Mouse (Mus musculus) hindbrain, embryonic 10.5 days (tissue): ENCODE results near the gene Fxr2. TPM values are rescaled to one million over a fixed set of nuclear protein-coding genes. Genes with fewer than 3 reads are reported as not detected.

ENCODE experiments used
- DNase-seq: peaks from one replicate; pipeline ENCODE4 v3.0.0-alpha.2; 2017; ENCODE audit warnings: low spot score
- H3K27ac ChIP-seq: fragments of 300-500 bp; sonication (generic); 2 replicates; pipeline ENCODE4 v1.5.1; 2016; ENCODE audit warnings: mild to moderate bottlenecking, moderate library complexity
- H3K27me3 ChIP-seq: fragments of 300-500 bp; sonication (generic); 2 replicates; pipeline ENCODE4 v1.6.1; 2016; ENCODE audit warnings: mild to moderate bottlenecking; ENCODE audit not compliant: poor library complexity, insufficient read depth, severe bottlenecking
- H3K36me3 ChIP-seq: fragments of 300-500 bp; sonication (generic); 2 replicates; pipeline ENCODE4 v1.6.1; 2016; ENCODE audit warnings: mild to moderate bottlenecking, moderate library complexity
- H3K4me1 ChIP-seq: fragments of 300-500 bp; sonication (generic); replicated peaks from 2 replicates; pipeline ENCODE4 v1.6.1; 2016; ENCODE audit warnings: mild to moderate bottlenecking
- H3K4me3 ChIP-seq: fragments of 300-500 bp; sonication (generic); 2 replicates; pipeline ENCODE4 v1.5.1; 2016; ENCODE audit warnings: mild to moderate bottlenecking, moderate library complexity
- H3K9me3 ChIP-seq: fragments of 300-500 bp; sonication (generic); 2 replicates; pipeline ENCODE4 v1.6.1; 2016; ENCODE audit warnings: mild to moderate bottlenecking, moderate library complexity
- WGBS: fragments of 180-500 bp; shearing (Covaris S2); methylation state at CpG from one replicate; pipeline ENCODE4 v1.1.7; 2016; 5-methylcytosine and 5-hydroxymethylcytosine counted together
- polyA plus RNA-seq: library from polyadenylated mRNA; unstranded; fragments of >200 nt; fragmentation: Nextera tagmentation; extraction: Ambion mirVana; gene quantifications from 2 replicates; pipeline ENCODE4 v1.2.1, GENCODE M21; 2016

Fxr2 gene
- 37.9 and 47.4 TPM in 2 replicates for polyA plus RNA-seq

- peak; percentile 100 for DNase-seq
- H3K27ac ChIP-seq: peak within 1 kb of the TSS; percentile 99
- H3K36me3 ChIP-seq: peaks cover 22% of the 10 kb centered on the region
- under 1% methylated on average over 56 of the region's 56 CpGs for WGBS
- peak within 1 kb of the TSS; percentile 100 for H3K4me3 ChIP-seq
- H3K9me3 ChIP-seq: no peaks in the 10 kb centered on the region
- peaks cover 28% of the 10 kb centered on the region for H3K4me1 ChIP-seq
- no peaks in the 10 kb centered on the region for H3K27me3 ChIP-seq
Observed at GRCm38 (mm10) chr11:69632284-69633089, at the start of gene Fxr2. TSS of gene Fxr2 (plus strand) at chr11:69632990.

- no peak overlapping the region for H3K4me3 ChIP-seq
- H3K36me3 ChIP-seq: peaks cover 55% of the 10 kb centered on the region
Observed at GRCm38 (mm10) chr11:69584008-69584407, 48.8 kb upstream of the Fxr2 start.

GRCm38 (mm10) chr11:69584937-69585336, 47.9 kb upstream of the Fxr2 start:
- H3K27me3 ChIP-seq: no peaks in the 10 kb centered on the region
- DNase-seq: no peak
- peaks cover 64% of the 10 kb centered on the region for H3K36me3 ChIP-seq
- no peak overlapping the region for H3K4me3 ChIP-seq
- no peak overlapping the region for H3K27ac ChIP-seq
- H3K4me1 ChIP-seq: peaks cover 16% of the 10 kb centered on the region
- 97% methylated on average over 13 of the region's 13 CpGs for WGBS
- no peaks in the 10 kb centered on the region for H3K9me3 ChIP-seq

More at GRCm38 (mm10) chr11:69584008-69584407, 48.8 kb upstream of the Fxr2 start:
- DNase-seq: no peak
- 91% methylated on average over 7 of the region's 7 CpGs for WGBS
- no peak overlapping the region for H3K27ac ChIP-seq
- no peaks in the 10 kb centered on the region for H3K9me3 ChIP-seq
- peaks cover 22% of the 10 kb centered on the region for H3K4me1 ChIP-seq
- no peaks in the 10 kb centered on the region for H3K27me3 ChIP-seq

GRCm38 (mm10) chr11:69585718-69586325, 47.0 kb upstream of the Fxr2 start:
- 85% methylated on average over 7 of the region's 7 CpGs for WGBS
- no peaks in the 10 kb centered on the region for H3K9me3 ChIP-seq
- no peaks in the 10 kb centered on the region for H3K27me3 ChIP-seq
- H3K4me1 ChIP-seq: peaks cover 14% of the 10 kb centered on the region
- H3K27ac ChIP-seq: no peak overlapping the region
- DNase-seq: no peak
- no peak overlapping the region for H3K4me3 ChIP-seq
- peaks cover 73% of the 10 kb centered on the region for H3K36me3 ChIP-seq

GRCm38 (mm10) chr11:69589207-69589834, 43.5 kb upstream of the Fxr2 start:
- Histone ChIP-seq H3K4me3 (no peak overlapping the region), H3K9me3 (no peaks in the 10 kb centered on the region), H3K36me3 (peaks cover 90% of the 10 kb centered on the region), H3K27ac (no peak overlapping the region), H3K27me3 (no peaks in the 10 kb centered on the region), H3K4me1 (0 out of 2 replicates have a peak, but pooled peaks cover 2% of the 10 kb centered on the region)
- no peak for DNase-seq
- WGBS: 94% methylated on average over 22 of the region's 22 CpGs

GRCm38 (mm10) chr11:69590622-69591021, 42.2 kb upstream of the Fxr2 start:
- Histone ChIP-seq H3K9me3 (no peaks in the 10 kb centered on the region), H3K27ac (no peak overlapping the region), H3K27me3 (no peaks in the 10 kb centered on the region), H3K4me1 (0 out of 2 replicates have a peak, but pooled peaks cover 2% of the 10 kb centered on the region), H3K4me3 (no peak overlapping the region), H3K36me3 (peaks cover 95% of the 10 kb centered on the region)
- 91% methylated on average over 8 of the region's 8 CpGs for WGBS
- DNase-seq: no peak

GRCm38 (mm10) chr11:69591424-69591823, 41.4 kb upstream of the Fxr2 start:
- 0 out of 2 replicates have a peak, but pooled peaks cover 2% of the 10 kb centered on the region for H3K4me1 ChIP-seq
- no peak overlapping the region for H3K27ac ChIP-seq
- H3K9me3 ChIP-seq: no peaks in the 10 kb centered on the region
- 83% methylated on average over 3 of the region's 3 CpGs for WGBS
- H3K36me3 ChIP-seq: peaks cover 90% of the 10 kb centered on the region
- no peak overlapping the region for H3K4me3 ChIP-seq
- no peak for DNase-seq
- no peaks in the 10 kb centered on the region for H3K27me3 ChIP-seq

- no peaks in the 10 kb centered on the region for H3K27me3 ChIP-seq
- H3K4me3 ChIP-seq: no peak overlapping the region
- WGBS: 83% methylated on average over 7 of the region's 7 CpGs
- H3K27ac ChIP-seq: 0 out of 2 replicates have a peak overlapping the region, but pooled peaks have one; percentile 29
- 0 out of 2 replicates have a peak, but pooled peaks cover 2% of the 10 kb centered on the region for H3K4me1 ChIP-seq
- no peaks in the 10 kb centered on the region for H3K9me3 ChIP-seq
- H3K36me3 ChIP-seq: peaks cover 84% of the 10 kb centered on the region
- DNase-seq: no peak
Observed at GRCm38 (mm10) chr11:69591899-69592637, 40.7 kb upstream of the Fxr2 start.

- H3K27me3 ChIP-seq: no peaks in the 10 kb centered on the region
- peaks cover 77% of the 10 kb centered on the region for H3K36me3 ChIP-seq
- 89% methylated on average over 4 of the region's 4 CpGs for WGBS
- 0 out of 2 replicates have a peak, but pooled peaks cover 2% of the 10 kb centered on the region for H3K4me1 ChIP-seq
- H3K9me3 ChIP-seq: no peaks in the 10 kb centered on the region
- DNase-seq: no peak
- H3K27ac ChIP-seq: no peak overlapping the region
- H3K4me3 ChIP-seq: no peak overlapping the region
Observed at GRCm38 (mm10) chr11:69592799-69593198, 40.0 kb upstream of the Fxr2 start.

- H3K36me3 ChIP-seq: peaks cover 56% of the 10 kb centered on the region
- no peak overlapping the region for H3K27ac ChIP-seq
- no peak for DNase-seq
- no peaks in the 10 kb centered on the region for H3K27me3 ChIP-seq
- H3K4me1 ChIP-seq: peaks cover 12% of the 10 kb centered on the region
- H3K4me3 ChIP-seq: no peak overlapping the region
- WGBS: 97% methylated on average over 6 of the region's 6 CpGs
- H3K9me3 ChIP-seq: no peaks in the 10 kb centered on the region
Observed at GRCm38 (mm10) chr11:69594853-69595252, 37.9 kb upstream of the Fxr2 start.

GRCm38 (mm10) chr11:69599436-69599835, 33.4 kb upstream of the Fxr2 start:
- Histone ChIP-seq H3K9me3 (no peaks in the 10 kb centered on the region), H3K27ac (peak overlapping the region; percentile 81), H3K36me3 (0 out of 2 replicates have a peak, but pooled peaks cover 15% of the 10 kb centered on the region), H3K27me3 (peaks cover 21% of the 10 kb centered on the region), H3K4me1 (peaks cover 40% of the 10 kb centered on the region), H3K4me3 (peak overlapping the region; percentile 34; the same call in 1 of the 2 replicates)
- no peak for DNase-seq
- 8% methylated on average over 9 of the region's 9 CpGs for WGBS

GRCm38 (mm10) chr11:69600098-69600497, 32.7 kb upstream of the Fxr2 start:
- Histone ChIP-seq H3K4me3 (peak overlapping the region; percentile 34), H3K4me1 (peaks cover 47% of the 10 kb centered on the region), H3K9me3 (no peaks in the 10 kb centered on the region), H3K27me3 (peaks cover 27% of the 10 kb centered on the region), H3K27ac (peak overlapping the region; percentile 81), H3K36me3 (0 out of 2 replicates have a peak, but pooled peaks cover 8% of the 10 kb centered on the region)
- 6% methylated on average over 6 of the region's 6 CpGs for WGBS
- DNase-seq: peak; percentile 71
